Mouse (Mus musculus) midbrain, embryonic 11.5 days (tissue): ENCODE results near the gene Arnt2. TPM values are rescaled to one million over a fixed set of nuclear protein-coding genes. Genes with fewer than 3 reads are reported as not detected.

Experiments
- ATAC-seq: fragments of 200-750 bp; cut with Nextera tagmentation; 2 replicates; pipeline ENCODE4 v1.8.0; 2017; ENCODE audit warnings: moderate TSS enrichment, moderate library complexity; ENCODE audit not compliant: low FRiP score
- DNase-seq: peaks from one replicate; pipeline ENCODE4 v3.0.0; 2015; ENCODE audit warnings: low spot score; ENCODE audit errors: missing footprints
- H3K27ac ChIP-seq: fragments of 300-500 bp; sonication (generic); 2 replicates; pipeline ENCODE4 v1.5.1; 2014; ENCODE audit warnings: low read depth, low read length
- H3K27me3 ChIP-seq: fragments of 300-500 bp; sonication (generic); 2 replicates; pipeline ENCODE4 v1.6.1; 2014; ENCODE audit warnings: mild to moderate bottlenecking, low read length, moderate library complexity, mixed read lengths; ENCODE audit not compliant: control insufficient read depth, insufficient read depth
- H3K36me3 ChIP-seq: fragments of 300-500 bp; sonication (generic); 2 replicates; pipeline ENCODE4 v1.6.1; 2014; ENCODE audit warnings: mild to moderate bottlenecking, low read length, moderate library complexity, mixed read lengths; ENCODE audit not compliant: control insufficient read depth, insufficient read depth
- H3K4me1 ChIP-seq: fragments of 300-500 bp; sonication (generic); 2 replicates; pipeline ENCODE4 v1.6.1; 2014; ENCODE audit warnings: low read length; ENCODE audit not compliant: control insufficient read depth, insufficient read depth
- H3K4me2 ChIP-seq: fragments of 300-500 bp; sonication (generic); 2 replicates; pipeline ENCODE4 v1.6.1; 2014; ENCODE audit warnings: mild to moderate bottlenecking, moderate library complexity
- H3K4me3 ChIP-seq: fragments of 300-500 bp; sonication (generic); 2 replicates; pipeline ENCODE4 v1.5.1; 2014; ENCODE audit warnings: low read depth, low read length
- H3K9ac ChIP-seq: fragments of 300-500 bp; sonication (generic); 2 replicates; pipeline ENCODE4 v1.6.1; 2014; ENCODE audit warnings: low read length
- H3K9me3 ChIP-seq: fragments of 300-500 bp; sonication (generic); 2 replicates; pipeline ENCODE4 v1.6.1; 2016; ENCODE audit warnings: low read length; ENCODE audit not compliant: control insufficient read depth
- WGBS: fragments of 180-500 bp; shearing (Covaris S2); extraction: QIAGEN DNeasy Blood & Tissue Kit; methylation state at CpG from one replicate; pipeline ENCODE4 v1.1.7; 2014; 5-methylcytosine and 5-hydroxymethylcytosine counted together
- polyA plus RNA-seq: library from polyadenylated mRNA; unstranded; fragments of >200 nt; fragmentation: Nextera tagmentation; extraction: Ambion mirVana; gene quantifications from 2 replicates; pipeline ENCODE4 v1.2.1, GENCODE M21; 2014

The Arnt2 gene
- polyA plus RNA-seq = 34.9 and 36.4 TPM in 2 replicates

GRCm38 (mm10) chr7:84409896-84410521 is at the start of gene Arnt2:
Gene Arnt2, minus strand, starts transcription at chr7:84410176.
- Histone ChIP-seq H3K9ac (peak within 1 kb of the TSS; percentile 98), H3K27me3 (no peaks in the 10 kb centered on the region), H3K4me1 (peaks cover 17% of the 10 kb centered on the region), H3K4me3 (peak within 1 kb of the TSS; percentile 74), H3K36me3 (no peaks in the 10 kb centered on the region), H3K9me3 (no peaks in the 10 kb centered on the region), H3K27ac (peak within 1 kb of the TSS; percentile 90), H3K4me2 (peak within 1 kb of the TSS; percentile 76)
- ATAC-seq = peak; percentile 91
- peak; percentile 98 for DNase-seq
- WGBS = 0% methylated on average over 51 of the region's 69 CpGs

DNA sequence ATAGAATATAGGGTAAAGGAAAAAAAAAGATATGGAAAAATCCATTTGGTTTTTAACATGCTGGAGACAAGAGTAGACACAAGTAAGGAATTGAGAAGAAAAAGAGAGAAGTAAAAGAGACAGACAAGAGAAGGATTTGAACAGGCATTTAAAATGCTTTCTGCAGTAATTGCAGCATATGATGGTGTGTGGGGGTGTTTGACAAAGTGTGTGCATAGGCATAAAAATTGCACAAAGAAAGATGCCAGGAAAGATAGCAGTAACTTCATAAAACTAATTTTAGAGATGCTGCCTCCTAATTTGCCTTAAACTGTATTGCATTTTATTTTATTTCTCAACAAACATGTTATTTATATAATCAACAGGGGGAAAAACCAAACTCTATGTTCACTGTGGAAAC is 41.7 kb upstream of the Arnt2 start:
- DNase-seq (no peak), ATAC-seq (no peak)
- Histone ChIP-seq H3K4me2 (no peak overlapping the region), H3K9ac (no peak overlapping the region), H3K27me3 (no peaks in the 10 kb centered on the region), H3K27ac (no peak overlapping the region), H3K4me1 (peaks cover 14% of the 10 kb centered on the region), H3K36me3 (no peaks in the 10 kb centered on the region), H3K9me3 (no peaks in the 10 kb centered on the region), H3K4me3 (no peak overlapping the region)

GRCm38 (mm10) chr7:84449066-84449465 is 39.1 kb upstream of the Arnt2 start:
- H3K36me3 ChIP-seq = no peaks in the 10 kb centered on the region
- H3K4me2 ChIP-seq = peak overlapping the region; percentile 13; the same call in 1 of the 2 replicates
- H3K27me3 ChIP-seq = no peaks in the 10 kb centered on the region
- WGBS = 21% methylated on average over 2 of the region's 2 CpGs
- H3K4me3 ChIP-seq = no peak overlapping the region
- ATAC-seq (peak; percentile 79), DNase-seq (peak; percentile 91)
- H3K4me1 ChIP-seq = peaks cover 14% of the 10 kb centered on the region
- H3K9ac ChIP-seq = no peak overlapping the region
- H3K9me3 ChIP-seq = no peaks in the 10 kb centered on the region
- H3K27ac ChIP-seq = peak overlapping the region; percentile 33; the same call in 1 of the 2 replicates

GRCm38 (mm10) chr7:84448512-84448911 is 38.5 kb upstream of the Arnt2 start:
- Histone ChIP-seq H3K9ac (no peak overlapping the region), H3K9me3 (no peaks in the 10 kb centered on the region), H3K27me3 (no peaks in the 10 kb centered on the region), H3K27ac (peak overlapping the region; percentile 56), H3K4me2 (no peak overlapping the region), H3K4me3 (no peak overlapping the region), H3K36me3 (no peaks in the 10 kb centered on the region), H3K4me1 (peaks cover 14% of the 10 kb centered on the region)
- peak; percentile 85 for ATAC-seq
- no peak for DNase-seq

DNA sequence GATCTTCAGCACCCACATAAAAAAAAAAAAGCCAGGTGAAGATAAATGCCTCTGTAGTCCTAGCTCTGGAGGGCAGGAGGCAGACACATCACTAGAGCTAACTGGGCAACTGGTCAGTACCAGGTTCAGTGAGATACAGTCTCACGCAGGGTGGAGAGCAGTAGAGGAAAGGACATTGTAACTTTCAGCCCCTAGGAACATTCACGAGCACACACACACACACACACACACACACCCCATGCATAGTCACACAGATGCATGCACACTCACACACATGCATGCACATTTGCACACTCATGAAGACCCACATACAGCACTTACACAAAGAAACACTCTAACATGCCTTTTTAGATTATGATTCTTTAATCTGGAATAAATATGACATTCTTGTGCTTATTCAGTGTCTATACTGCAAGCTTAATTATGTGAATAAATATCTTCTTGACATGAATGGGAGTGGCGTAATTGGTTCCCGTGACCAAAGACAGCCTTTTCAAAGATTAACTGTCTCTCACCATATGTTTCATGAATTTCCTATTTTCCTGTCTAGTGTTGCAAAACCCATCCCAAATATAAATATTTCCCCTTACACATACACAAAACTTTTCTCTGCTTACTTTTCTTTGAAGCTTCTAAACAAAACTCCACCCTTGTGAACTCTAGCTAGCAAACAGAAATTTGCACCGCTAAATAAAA is 37.9 kb upstream of the Arnt2 start:
- no peaks in the 10 kb centered on the region for H3K9me3 ChIP-seq
- peak; percentile 63 for ATAC-seq
- no peak overlapping the region for H3K4me3 ChIP-seq
- H3K4me1 ChIP-seq = peaks cover 14% of the 10 kb centered on the region
- 42% methylated on average over 5 of the region's 5 CpGs for WGBS
- DNase-seq = peak; percentile 88
- no peaks in the 10 kb centered on the region for H3K27me3 ChIP-seq
- H3K27ac ChIP-seq = peak overlapping the region; percentile 56
- no peaks in the 10 kb centered on the region for H3K36me3 ChIP-seq
- no peak overlapping the region for H3K9ac ChIP-seq
- H3K4me2 ChIP-seq = no peak overlapping the region

GRCm38 (mm10) chr7:84447060-84447459 is 37.1 kb upstream of the Arnt2 start:
- peak; percentile 95 for DNase-seq
- no peak for ATAC-seq

DNA sequence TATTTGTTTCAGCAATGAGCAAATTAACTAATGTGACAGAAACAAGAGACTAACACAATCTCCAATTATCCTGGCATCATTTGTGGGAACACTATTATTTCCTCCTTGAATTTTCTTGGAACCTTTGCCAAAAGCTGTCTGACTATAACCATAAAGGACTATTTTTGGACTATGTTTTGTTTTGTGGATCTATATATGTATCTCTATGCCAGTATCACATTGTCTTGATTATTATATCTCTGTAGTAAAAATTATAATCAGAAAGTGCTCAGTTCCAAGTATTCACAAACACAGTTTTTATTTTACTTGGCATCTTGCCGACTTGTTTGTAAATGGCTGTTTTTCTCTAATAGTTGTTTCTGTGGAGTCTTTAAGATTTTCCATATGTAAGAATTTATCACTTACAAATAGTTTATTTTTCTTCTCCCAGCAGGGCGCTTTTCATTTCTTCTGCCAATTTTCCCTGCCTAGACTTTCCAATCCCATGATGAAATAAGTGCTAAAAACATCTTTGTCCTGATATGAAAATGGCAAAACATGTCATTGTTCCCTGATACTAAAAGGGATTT is 32.5 kb upstream of the Arnt2 start:
- Histone ChIP-seq H3K4me2 (no peak overlapping the region), H3K27me3 (no peaks in the 10 kb centered on the region), H3K4me3 (no peak overlapping the region), H3K4me1 (peaks cover 3% of the 10 kb centered on the region), H3K27ac (no peak overlapping the region), H3K9ac (no peak overlapping the region), H3K36me3 (no peaks in the 10 kb centered on the region), H3K9me3 (no peaks in the 10 kb centered on the region)
- ATAC-seq = no peak
- 79% methylated on average over 2 of the region's 2 CpGs for WGBS
- no peak for DNase-seq

More at GRCm38 (mm10) chr7:84447060-84447459, 37.1 kb upstream of the Arnt2 start:
- Histone ChIP-seq H3K36me3 (no peaks in the 10 kb centered on the region), H3K27me3 (no peaks in the 10 kb centered on the region), H3K4me3 (no peak overlapping the region), H3K9ac (no peak overlapping the region), H3K27ac (no peak overlapping the region; the same call in 1 of the 2 replicates), H3K9me3 (no peaks in the 10 kb centered on the region), H3K4me1 (peaks cover 14% of the 10 kb centered on the region), H3K4me2 (no peak overlapping the region)
- WGBS = 29% methylated on average over 4 of the region's 4 CpGs

GRCm38 (mm10) chr7:84439606-84440005 is 29.6 kb upstream of the Arnt2 start:
- Histone ChIP-seq H3K4me3 (no peak overlapping the region), H3K36me3 (no peaks in the 10 kb centered on the region), H3K4me1 (no peaks in the 10 kb centered on the region), H3K9me3 (no peaks in the 10 kb centered on the region), H3K4me2 (no peak overlapping the region), H3K27me3 (no peaks in the 10 kb centered on the region), H3K9ac (no peak overlapping the region), H3K27ac (no peak overlapping the region)
- WGBS = 79% methylated on average over 1 of the region's 1 CpGs
- no peak for DNase-seq
- no peak for ATAC-seq

DNA sequence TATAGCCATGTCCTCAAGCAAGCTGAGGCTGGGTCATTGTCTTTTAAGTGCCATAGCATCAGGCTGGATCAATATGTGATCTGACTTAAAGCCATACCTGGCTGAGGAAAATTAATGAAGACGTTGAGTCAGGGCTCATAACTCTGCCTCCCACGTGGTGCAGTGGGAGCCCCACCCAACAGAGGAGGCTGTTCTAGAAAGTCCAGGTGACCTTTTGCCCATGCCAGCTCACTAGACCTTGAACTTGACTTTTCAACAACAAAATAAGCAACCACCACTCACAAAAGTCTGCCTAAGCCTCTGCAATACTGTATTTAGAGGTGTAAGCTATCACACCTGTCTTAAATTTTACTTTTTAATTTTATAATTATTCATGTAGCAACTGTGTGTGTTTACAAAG is 24.9 kb upstream of the Arnt2 start:
- Histone ChIP-seq H3K27ac (no peak overlapping the region), H3K4me1 (peaks cover 5% of the 10 kb centered on the region; the same call in 1 of the 2 replicates), H3K4me2 (no peak overlapping the region), H3K27me3 (no peaks in the 10 kb centered on the region), H3K36me3 (no peaks in the 10 kb centered on the region), H3K4me3 (no peak overlapping the region), H3K9ac (no peak overlapping the region), H3K9me3 (no peaks in the 10 kb centered on the region)
- DNase-seq (no peak), ATAC-seq (no peak)
- 60% methylated on average over 2 of the region's 2 CpGs for WGBS
